In genomic region chr11:118226850-118227249, GRCm38 (mm10) we compare ENCODE assay signal across 22 mouse cellular contexts. TPM values are rescaled to one million over a fixed set of nuclear protein-coding genes. Genes with fewer than 3 reads are reported as not detected.
A peak's percentile ranks its signal among the peaks of the same experiment; 100 is the strongest.
DNase-seq lines count a peak whose midpoint lies in the region; ATAC-seq and TF ChIP-seq lines count a peak whose summit lies in the region.
"Had no signal": no experiment of that assay in that cellular context is flagged by ENCODE, and none has a peak within 500 bp of the region (broad histone marks: within the 10 kb centered on the region; RNA-seq: fewer than 3 reads in every experiment).

No protein-coding gene starts in this region.

- H3K9me3 ChIP-seq in heart, embryonic 13.5 days: no peaks in the 10 kb centered on the region
- H3K9me3 ChIP-seq: embryonic facial prominence, embryonic 10.5 days; liver, embryonic 15.5 days; midbrain, embryonic 13.5 days; neural tube, embryonic 12.5 days had no signal

- ATAC-seq in heart, embryonic 13.5 days (ENCODE audit: extremely low read depth, insufficient number of reproducible peaks, low FRiP score, low TSS enrichment): no peak
- ATAC-seq: forebrain, embryonic 16.5 days; intestine, embryonic 16.5 days; midbrain, embryonic 13.5 days had no signal

- no peak overlapping the region for H3K27ac ChIP-seq in heart, embryonic 13.5 days (replicated peaks)
- H3K27ac ChIP-seq in thymus, adult 2 months (ENCODE audit: control insufficient read depth, insufficient read depth, low read length): peak overlapping the region; percentile 64
- H3K27ac ChIP-seq: hindbrain, embryonic 14.5 days; liver, embryonic 15.5 days; midbrain, embryonic 13.5 days; neural tube, embryonic 12.5 days had no signal

- no peak for DNase-seq in heart, adult 18-20 months
- no peak for DNase-seq in thymus, adult 2 months
- no peak for DNase-seq in thymus, postnatal 14 days
- peak; percentile 75 for DNase-seq in induced T-regulatory cell, adult 2 months (ENCODE audit: low read depth)
- peak; percentile 62 for DNase-seq in naive thymus-derived CD4-positive, alpha-beta T cell, adult 2 months (ENCODE audit: low read depth)
- DNase-seq in cerebellum, adult 9-10 months: no peak
- DNase-seq in layer of hippocampus, adult 18-20 months (ENCODE audit: low spot score in 2 of 2): no peak
- DNase-seq: adrenal gland, adult 8-10 months; cerebellum, adult 2 months; kidney, postnatal 25 days; liver; lung, postnatal 4 days; right cerebral cortex, postnatal 14 days; thymus, adult 18-20 months had no signal

- H3K9ac ChIP-seq in heart, embryonic 13.5 days: 0 out of 2 replicates have a peak overlapping the region, but pooled peaks have one; percentile 24
- H3K9ac ChIP-seq: hindbrain, embryonic 14.5 days; liver, embryonic 15.5 days; midbrain, embryonic 13.5 days; neural tube, embryonic 12.5 days had no signal

- H3K4me2 ChIP-seq in heart, embryonic 13.5 days: no peak overlapping the region
- H3K4me2 ChIP-seq: hindbrain, embryonic 14.5 days; liver, embryonic 15.5 days; midbrain, embryonic 13.5 days; neural tube, embryonic 12.5 days had no signal

- no peaks in the 10 kb centered on the region for H3K36me3 ChIP-seq in heart, embryonic 13.5 days
- no peaks in the 10 kb centered on the region for H3K36me3 ChIP-seq in thymus, adult 2 months (ENCODE audit: control insufficient read depth, insufficient read depth, low read length)
- H3K36me3 ChIP-seq: embryonic facial prominence, embryonic 10.5 days; liver, embryonic 15.5 days; midbrain, embryonic 13.5 days; neural tube, embryonic 12.5 days had no signal

- H3K27me3 ChIP-seq in heart, embryonic 13.5 days (replicated peaks): no peaks in the 10 kb centered on the region
- no peaks in the 10 kb centered on the region for H3K27me3 ChIP-seq in thymus, adult 2 months (ENCODE audit: control insufficient read depth, insufficient read depth, low read length)
- H3K27me3 ChIP-seq: liver, embryonic 15.5 days; midbrain, embryonic 13.5 days; neural tube, embryonic 12.5 days had no signal

- WGBS in heart, embryonic 13.5 days: 82% methylated on average over 7 of the region's 7 CpGs
- WGBS in thymus, adult 2 months: 10% methylated on average over 7 of the region's 7 CpGs

- peaks cover 36% of the 10 kb centered on the region for H3K4me1 ChIP-seq in heart, embryonic 13.5 days
- H3K4me1 ChIP-seq in thymus, adult 2 months (replicated peaks; ENCODE audit: control insufficient read depth, insufficient read depth, low read length): peaks cover 56% of the 10 kb centered on the region

- H3K4me3 ChIP-seq in heart, embryonic 13.5 days: no peak overlapping the region
- no peak overlapping the region for H3K4me3 ChIP-seq in thymus, adult 2 months (ENCODE audit: control insufficient read depth, insufficient read depth, low read length)
- H3K4me3 ChIP-seq: embryonic facial prominence, embryonic 10.5 days; liver, embryonic 15.5 days; midbrain, embryonic 13.5 days; neural tube, embryonic 12.5 days had no signal

- TF ChIP-seq CTCF in thymus, adult 2 months (IDR thresholded peaks at IDR 0.05; ENCODE audit: borderline replicate concordance, control insufficient read depth, extremely low read depth, insufficient read depth, low read length, poor library complexity): no peak

- no peak for TF ChIP-seq POLR2A in thymus, adult 2 months (IDR thresholded peaks at IDR 0.05; ENCODE audit: control insufficient read depth, extremely low read depth, insufficient read depth, low read length, poor library complexity)

RNA-seq across cellular contexts. Expression of gene Cyth1, which starts 21.5 kb away (rescaled TPM):
- polyA plus RNA-seq in heart, embryonic 13.5 days (2015; fragmentation: Nextera tagmentation; extraction: Ambion mirVana): 14.9 and 15.9 TPM in 2 replicates
- total RNA-seq in heart, adult 18-20 months (2021): 10 to 100 TPM; 54.1 to 63.2 TPM
- polyA plus RNA-seq in thymus, adult 2 months (2012; rRNA removed): 66.7 and 70.0 TPM in 2 replicates
- total RNA-seq in layer of hippocampus, adult 18-20 months (2021): 10 to 100 TPM; 88.0 to 91.7 TPM

Comparison
In these comparisons a context has a peak if more than half of its experiments do, and no peak if none do; other contexts are left out.
1. DNase-seq: peak in induced T-regulatory cell, adult 2 months (single experiment) and naive thymus-derived CD4-positive, alpha-beta T cell, adult 2 months (single experiment); none in heart, adult 18-20 months (0 of 2), thymus, adult 2 months (single experiment), thymus, postnatal 14 days (single experiment), cerebellum, adult 9-10 months (single experiment) and layer of hippocampus, adult 18-20 months (0 of 2).